Mouse (Mus musculus): Measurements from ENCODE around the gene Gm10803.

GRCm38 (mm10) chr2:93592164-93592790 is 31.9 kb downstream of the Gm10803 start:
- TF ChIP-seq CTCF (conservative IDR thresholded peaks at IDR 0.05; ENCODE audit: insufficient read depth, insufficient read length, low read depth, low read length) (no peak), POLR2A (IDR thresholded peaks at IDR 0.05; ENCODE audit: low read depth, low read length) (no peak)
